Mouse (Mus musculus): Measurements from ENCODE around the gene Rcbtb2. TPM values are rescaled to one million over a fixed set of nuclear protein-coding genes. Genes with fewer than 3 reads are reported as not detected.

Rcbtb2 gene
- total RNA-seq, 2 experiments from 2014 or later = 19.1 to 20.6 TPM

GRCm38 (mm10) chr14:73117411-73118392 is 5.1 kb upstream of the Rcbtb2 start:
- intact Hi-C loops (cut with DNase I) = no loop called here
- Histone ChIP-seq H3K27ac (no peak overlapping the region), H3K4me3 (no peak overlapping the region)
- DNase-seq (ENCODE audit: extremely low spot score in 1 of 2, low spot score in 2 of 2) = no peak
- peak; percentile 16 for TF ChIP-seq CTCF (IDR thresholded peaks at IDR 0.05)

GRCm38 (mm10) chr14:73118482-73119347 is 4.1 kb upstream of the Rcbtb2 start:
- Histone ChIP-seq H3K4me3 (no peak overlapping the region), H3K27ac (no peak overlapping the region)
- intact Hi-C loops (cut with DNase I) = no loop called here
- no peak for DNase-seq (ENCODE audit: extremely low spot score in 1 of 2, low spot score in 2 of 2)
- no peak for TF ChIP-seq CTCF (IDR thresholded peaks at IDR 0.05)

- Histone ChIP-seq H3K4me3 (no peak overlapping the region), H3K27ac (no peak overlapping the region)
- TF ChIP-seq CTCF (IDR thresholded peaks at IDR 0.05) = no peak
- intact Hi-C loops (cut with DNase I) = no loop called here
- no peak for DNase-seq (ENCODE audit: extremely low spot score in 1 of 2, low spot score in 2 of 2)
Observed at GRCm38 (mm10) chr14:73119459-73119858, 3.4 kb upstream of the Rcbtb2 start.

- no peak for TF ChIP-seq CTCF (IDR thresholded peaks at IDR 0.05)
- DNase-seq (ENCODE audit: extremely low spot score in 1 of 2, low spot score in 2 of 2) = no peak
- Histone ChIP-seq H3K4me3 (no peak overlapping the region), H3K27ac (no peak overlapping the region)
- intact Hi-C loops (cut with DNase I) = no loop called here
Observed at GRCm38 (mm10) chr14:73119966-73120365, 2.9 kb upstream of the Rcbtb2 start.

- intact Hi-C loops (cut with DNase I) = no loop called here
- H3K27ac ChIP-seq = no peak overlapping the region
- DNase-seq (ENCODE audit: extremely low spot score in 1 of 2, low spot score in 2 of 2) = no peak
- no peak for TF ChIP-seq CTCF (IDR thresholded peaks at IDR 0.05)
- H3K4me3 ChIP-seq = no peak overlapping the region
Observed at GRCm38 (mm10) chr14:73122211-73122922, 470 bp upstream of the Rcbtb2 start.

GRCm38 (mm10) chr14:73123381-73123780 is 544 bp downstream of the Rcbtb2 start:
- Histone ChIP-seq H3K27ac (no peak overlapping the region), H3K4me3 (no peak overlapping the region)
- intact Hi-C loops (cut with DNase I) = no loop called here
- no peak for TF ChIP-seq CTCF (IDR thresholded peaks at IDR 0.05)
- DNase-seq (ENCODE audit: extremely low spot score in 1 of 2, low spot score in 2 of 2) = no peak

- H3K27ac ChIP-seq = no peak overlapping the region
- H3K4me3 ChIP-seq = no peak overlapping the region
- no peak for TF ChIP-seq CTCF (IDR thresholded peaks at IDR 0.05)
- DNase-seq (ENCODE audit: extremely low spot score in 1 of 2, low spot score in 2 of 2) = no peak
- intact Hi-C loops (cut with DNase I) = no loop called here
Observed at GRCm38 (mm10) chr14:73123786-73124185, 949 bp downstream of the Rcbtb2 start.

- no peak for TF ChIP-seq CTCF (IDR thresholded peaks at IDR 0.05)
- Histone ChIP-seq H3K27ac (no peak overlapping the region), H3K4me3 (no peak overlapping the region)
- intact Hi-C loops (cut with DNase I) = no loop called here
- no peak for DNase-seq (ENCODE audit: extremely low spot score in 1 of 2, low spot score in 2 of 2)
Observed at GRCm38 (mm10) chr14:73130519-73130918, 7.7 kb downstream of the Rcbtb2 start.

GRCm38 (mm10) chr14:73131856-73132410 is 9.1 kb downstream of the Rcbtb2 start:
- intact Hi-C loops (cut with DNase I) = no loop called here
- Histone ChIP-seq H3K4me3 (no peak overlapping the region), H3K27ac (no peak overlapping the region)
- TF ChIP-seq CTCF (IDR thresholded peaks at IDR 0.05) = no peak
- no peak for DNase-seq (ENCODE audit: extremely low spot score in 1 of 2, low spot score in 2 of 2)

- TF ChIP-seq CTCF (IDR thresholded peaks at IDR 0.05) = no peak
- intact Hi-C loops (cut with DNase I) = no loop called here
- no peak for DNase-seq (ENCODE audit: extremely low spot score in 1 of 2, low spot score in 2 of 2)
- Histone ChIP-seq H3K27ac (no peak overlapping the region), H3K4me3 (no peak overlapping the region)
Observed at GRCm38 (mm10) chr14:73132731-73133130, 9.9 kb downstream of the Rcbtb2 start.

GRCm38 (mm10) chr14:73137234-73137633 is 14.4 kb downstream of the Rcbtb2 start:
- DNase-seq (ENCODE audit: extremely low spot score in 1 of 2, low spot score in 2 of 2) = no peak
- TF ChIP-seq CTCF (IDR thresholded peaks at IDR 0.05) = no peak
- Histone ChIP-seq H3K27ac (no peak overlapping the region), H3K4me3 (no peak overlapping the region)
- intact Hi-C loops (cut with DNase I) = no loop called here
